Mouse (Mus musculus) stomach, embryonic 16.5 days (tissue): ENCODE data around the gene Gm27029. TPM values are rescaled to one million over a fixed set of nuclear protein-coding genes. Genes with fewer than 3 reads are reported as not detected.
"Not testable (repeated sequence)": the region's sequence is repeated elsewhere in the genome, so short reads cannot be mapped to it uniquely, and the experiment has no call there.

Source experiments
- ATAC-seq: fragments of 200-750 bp; cut with Nextera tagmentation; 2 replicates; pipeline ENCODE4 v1.8.0; 2017; ENCODE audit warnings: moderate number of reproducible peaks, moderate TSS enrichment; ENCODE audit not compliant: insufficient read depth, low FRiP score
- H3K27ac ChIP-seq: fragments of 300-500 bp; sonication (generic); 2 replicates; pipeline ENCODE4 v1.5.1; 2014; ENCODE audit warnings: low read length
- H3K27me3 ChIP-seq: fragments of 300-500 bp; sonication (generic); 2 replicates; pipeline ENCODE4 v1.6.1; 2014; ENCODE audit warnings: low read length, control low read depth, mixed read lengths; ENCODE audit not compliant: control insufficient read depth, insufficient read depth
- H3K36me3 ChIP-seq: fragments of 300-500 bp; sonication (generic); 2 replicates; pipeline ENCODE4 v1.6.1; 2014; ENCODE audit warnings: low read length; ENCODE audit not compliant: control insufficient read depth, insufficient read depth
- H3K4me1 ChIP-seq: fragments of 300-500 bp; sonication (generic); 2 replicates; pipeline ENCODE4 v1.6.1; 2014; ENCODE audit warnings: low read length, control low read depth, mixed read lengths; ENCODE audit not compliant: control insufficient read depth, insufficient read depth
- H3K4me2 ChIP-seq: fragments of 300-500 bp; sonication (generic); 2 replicates; pipeline ENCODE4 v1.6.1; 2014; ENCODE audit warnings: low read depth, low read length, mixed read lengths
- H3K4me3 ChIP-seq: fragments of 300-500 bp; sonication (generic); replicated peaks from 2 replicates; pipeline ENCODE4 v1.5.1; 2014; ENCODE audit warnings: mild to moderate bottlenecking, low read length
- H3K9ac ChIP-seq: fragments of 300-500 bp; sonication (generic); 2 replicates; pipeline ENCODE4 v1.6.1; 2014; ENCODE audit warnings: low read length
- H3K9me3 ChIP-seq: fragments of 300-500 bp; sonication (generic); replicated peaks from 2 replicates; pipeline ENCODE4 v1.6.1; 2016; ENCODE audit warnings: low read length, control low read depth; ENCODE audit not compliant: control insufficient read depth
- WGBS: fragments of 180-500 bp; shearing (Covaris S2); extraction: QIAGEN DNeasy Blood & Tissue Kit; methylation state at CpG from one replicate; pipeline ENCODE4 v1.1.7; 2014; 5-methylcytosine and 5-hydroxymethylcytosine counted together
- polyA plus RNA-seq: library from polyadenylated mRNA; unstranded; fragments of >200 nt; fragmentation: Nextera tagmentation; extraction: Ambion mirVana; gene quantifications from 2 replicates; pipeline ENCODE4 v1.2.1, GENCODE M21; 2015

The Gm27029 gene
- polyA plus RNA-seq, 1 experiment from 2014 or later, result 10.8 TPM

- no peak overlapping the region for H3K4me3 ChIP-seq
- no peaks in the 10 kb centered on the region for H3K36me3 ChIP-seq
- WGBS, result 63% methylated on average over 6 of the region's 6 CpGs
- H3K27me3 ChIP-seq, result no peaks in the 10 kb centered on the region
- H3K9ac ChIP-seq, result no peak overlapping the region
- H3K4me1 ChIP-seq, result peaks cover 9% of the 10 kb centered on the region; the same call in 1 of the 2 replicates
- no peak overlapping the region for H3K27ac ChIP-seq
- H3K9me3 ChIP-seq, result no peaks in the 10 kb centered on the region
- H3K4me2 ChIP-seq, result no peak overlapping the region
- no peak for ATAC-seq
These were observed 5.6 kb downstream of the Gm27029 start for GRCm38 (mm10) chr11:101418991-101419390.

DNA sequence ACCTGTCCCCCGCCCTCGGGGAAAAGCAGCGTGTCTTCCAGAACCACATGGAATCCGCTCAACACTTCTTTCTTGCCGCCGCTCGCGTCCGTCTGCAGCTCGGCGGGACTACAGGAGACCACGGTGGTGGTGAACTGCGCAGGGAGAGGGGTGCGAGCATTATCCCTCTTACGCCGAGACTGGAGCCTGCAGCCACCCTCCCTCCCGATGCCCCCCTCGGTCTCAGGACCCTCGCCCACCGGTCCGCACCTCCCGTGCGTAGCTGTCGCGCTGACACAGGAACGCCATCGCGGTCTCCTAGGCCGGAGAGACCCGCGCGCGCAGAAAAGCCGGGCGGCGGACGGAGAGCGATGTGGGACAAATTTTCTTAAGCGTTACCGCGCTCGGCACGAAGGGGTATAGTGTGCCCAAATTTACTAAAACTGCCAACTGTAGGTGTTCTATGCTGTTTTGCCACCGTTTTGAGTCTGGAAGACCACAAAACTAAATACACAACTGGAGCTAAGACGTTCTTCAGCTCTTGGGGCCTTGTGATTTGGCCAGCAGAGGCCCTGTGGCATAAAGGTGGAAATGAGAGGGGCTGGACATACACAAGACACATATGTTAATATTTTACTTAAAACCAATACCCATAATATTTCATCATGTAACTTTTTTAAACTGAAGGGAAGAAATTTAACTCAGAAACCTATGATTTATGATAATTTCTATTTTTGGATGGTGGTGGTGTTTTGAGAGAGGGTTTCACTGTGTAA, 7.3 kb downstream of the Gm27029 start, which contains the start of gene Aarsd1:
Aarsd1 (minus strand) TSS at position 515 of the 755 bp plus-strand sequence.
- Histone ChIP-seq H3K36me3 (no peaks in the 10 kb centered on the region), H3K27me3 (no peaks in the 10 kb centered on the region), H3K4me1 (peaks cover 4% of the 10 kb centered on the region; the same call in 1 of the 2 replicates), H3K9ac (peak within 1 kb of the TSS; percentile 83), H3K27ac (peak within 1 kb of the TSS; percentile 48; the same call in 1 of the 2 replicates), H3K9me3 (no peaks in the 10 kb centered on the region), H3K4me2 (peak within 1 kb of the TSS; percentile 92), H3K4me3 (peak within 1 kb of the TSS; percentile 76)
- peak; percentile 76 for ATAC-seq
- WGBS, result under 1% methylated on average over 45 of the region's 45 CpGs

- H3K4me3 ChIP-seq, result peak overlapping the region; percentile 76
- H3K9ac ChIP-seq, result peak overlapping the region; percentile 83
- H3K4me2 ChIP-seq, result peak overlapping the region; percentile 92
- no peaks in the 10 kb centered on the region for H3K27me3 ChIP-seq
- peak; percentile 38 for ATAC-seq
- no peaks in the 10 kb centered on the region for H3K36me3 ChIP-seq
- 2% methylated on average over 11 of the region's 11 CpGs for WGBS
- H3K9me3 ChIP-seq, result no peaks in the 10 kb centered on the region
- peaks cover 4% of the 10 kb centered on the region; the same call in 1 of the 2 replicates for H3K4me1 ChIP-seq
- peak overlapping the region; percentile 48; the same call in 1 of the 2 replicates for H3K27ac ChIP-seq
These were observed 8.0 kb downstream of the Gm27029 start for GRCm38 (mm10) chr11:101416433-101417100.

GRCm38 (mm10) chr11:101415306-101415705, 9.3 kb downstream of the Gm27029 start:
- 0 out of 2 replicates have a peak, but pooled peaks cover 7% of the 10 kb centered on the region for H3K36me3 ChIP-seq
- 88% methylated on average over 2 of the region's 2 CpGs for WGBS
- H3K27me3 ChIP-seq, result no peaks in the 10 kb centered on the region
- H3K4me2 ChIP-seq, result no peak overlapping the region
- peaks cover 4% of the 10 kb centered on the region; the same call in 1 of the 2 replicates for H3K4me1 ChIP-seq
- no peak overlapping the region for H3K4me3 ChIP-seq
- no peaks in the 10 kb centered on the region for H3K9me3 ChIP-seq
- ATAC-seq, result no peak
- H3K27ac ChIP-seq, result no peak overlapping the region
- H3K9ac ChIP-seq, result no peak overlapping the region

DNA sequence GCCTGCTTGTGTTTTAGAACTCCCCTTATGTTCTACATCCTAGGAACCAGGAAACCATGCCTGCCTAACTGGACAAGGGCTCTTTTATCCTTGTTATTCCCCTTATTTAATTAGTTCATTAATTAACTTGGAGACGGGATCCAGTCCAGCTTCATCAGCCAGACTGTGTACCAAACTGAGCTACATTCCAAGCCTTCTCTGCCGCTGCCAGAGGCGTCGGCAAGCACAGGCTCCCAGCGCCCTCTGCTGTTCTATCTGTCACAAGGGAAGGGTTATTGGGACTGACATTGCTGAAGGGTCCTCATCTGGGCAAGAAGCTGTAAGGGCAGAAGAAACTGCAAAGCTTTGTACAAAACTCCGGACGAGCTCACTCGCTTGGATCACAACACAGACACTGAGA, 29.5 kb downstream of the Gm27029 start:
- WGBS, result 2% methylated on average over 8 of the region's 8 CpGs
- no peaks in the 10 kb centered on the region for H3K36me3 ChIP-seq
- no peak overlapping the region for H3K9ac ChIP-seq
- ATAC-seq, result peak; percentile 71; the same call in 1 of the 2 replicates
- H3K9me3 ChIP-seq, result no peaks in the 10 kb centered on the region
- no peaks in the 10 kb centered on the region for H3K27me3 ChIP-seq
- H3K4me1 ChIP-seq, result no peaks in the 10 kb centered on the region
- H3K4me2 ChIP-seq, result no peak overlapping the region
- H3K27ac ChIP-seq, result no peak overlapping the region
- H3K4me3 ChIP-seq, result no peak overlapping the region

DNA sequence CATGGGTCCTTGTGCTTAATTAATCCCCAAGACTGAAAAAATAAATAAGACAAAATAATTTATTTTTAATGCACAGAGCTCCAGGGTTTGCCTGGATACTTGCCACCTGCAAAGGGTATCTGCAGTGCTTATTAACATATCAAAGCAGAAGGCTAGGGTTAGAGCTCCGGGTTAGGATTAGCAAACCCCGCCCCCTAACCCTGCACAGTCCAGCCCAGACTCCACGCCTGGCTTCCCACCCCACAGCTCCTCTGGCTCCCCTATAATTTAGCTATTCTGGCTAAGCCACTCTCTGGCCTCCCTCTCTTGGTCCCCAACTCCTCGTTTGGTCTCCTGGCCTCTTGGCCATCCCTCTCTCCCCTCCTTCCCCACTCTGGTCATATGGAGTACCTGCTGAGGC, 42.8 kb downstream of the Gm27029 start:
- no peak for ATAC-seq

DNA sequence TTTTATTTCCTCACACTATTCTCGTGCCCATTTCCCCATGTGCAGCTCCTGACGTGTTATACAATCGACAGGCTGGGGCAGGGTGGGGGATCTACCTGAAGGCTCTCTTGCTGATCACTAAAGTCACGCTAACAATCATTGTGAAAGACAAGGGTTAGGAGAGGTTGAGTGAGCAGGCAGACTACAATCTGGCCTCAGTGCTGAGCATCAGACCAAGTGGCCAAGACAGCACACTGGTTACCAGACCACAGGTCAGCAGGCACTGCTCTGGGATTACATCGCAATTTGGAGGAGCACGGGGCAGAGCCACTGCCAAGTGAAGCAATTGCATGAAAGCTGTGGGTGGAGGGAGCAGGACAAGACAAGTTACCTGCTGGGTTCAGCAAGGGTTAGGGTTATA, 45.7 kb downstream of the Gm27029 start:
- no peak for ATAC-seq
- H3K4me1 ChIP-seq, result no peaks in the 10 kb centered on the region
- WGBS, result 74% methylated on average over 6 of the region's 6 CpGs
- H3K9ac ChIP-seq, result no peak overlapping the region
- no peak overlapping the region for H3K4me3 ChIP-seq
- H3K9me3 ChIP-seq, result no peaks in the 10 kb centered on the region
- no peak overlapping the region for H3K27ac ChIP-seq
- H3K27me3 ChIP-seq, result no peaks in the 10 kb centered on the region
- no peaks in the 10 kb centered on the region for H3K36me3 ChIP-seq
- no peak overlapping the region for H3K4me2 ChIP-seq

More for the DNA sequence above, 42.8 kb downstream of the Gm27029 start:
- no peaks in the 10 kb centered on the region for H3K4me1 ChIP-seq
- no peak overlapping the region for H3K4me2 ChIP-seq
- H3K27ac ChIP-seq, result no peak overlapping the region
- no peak overlapping the region for H3K4me3 ChIP-seq
- H3K27me3 ChIP-seq, result no peaks in the 10 kb centered on the region
- H3K9ac ChIP-seq, result no peak overlapping the region
- H3K36me3 ChIP-seq, result no peaks in the 10 kb centered on the region
- no peaks in the 10 kb centered on the region for H3K9me3 ChIP-seq
- 27% methylated on average over 4 of the region's 4 CpGs for WGBS

GRCm38 (mm10) chr11:101378196-101378595, 46.4 kb downstream of the Gm27029 start:
- 91% methylated on average over 8 of the region's 8 CpGs for WGBS
- not testable (repeated sequence) for ATAC-seq, H3K4me3 ChIP-seq, H3K27me3 ChIP-seq, H3K27ac ChIP-seq, H3K36me3 ChIP-seq, H3K9me3 ChIP-seq, H3K9ac ChIP-seq, H3K4me1 ChIP-seq, H3K4me2 ChIP-seq

- WGBS, result 57% methylated on average over 7 of the region's 7 CpGs
- Histone ChIP-seq H3K4me2 (no peak overlapping the region), H3K9ac (no peak overlapping the region), H3K4me1 (no peaks in the 10 kb centered on the region), H3K4me3 (no peak overlapping the region), H3K36me3 (no peaks in the 10 kb centered on the region), H3K27ac (no peak overlapping the region), H3K27me3 (no peaks in the 10 kb centered on the region), H3K9me3 (no peaks in the 10 kb centered on the region)
- ATAC-seq, result no peak
These were observed 50.1 kb downstream of the Gm27029 start for GRCm38 (mm10) chr11:101374421-101374938.
